Mouse (Mus musculus): Measurements from ENCODE around the gene Zc3h10. TPM values are rescaled to one million over a fixed set of nuclear protein-coding genes. Genes with fewer than 3 reads are reported as not detected.
"Not testable (repeated sequence)": the region's sequence is repeated elsewhere in the genome, so short reads cannot be mapped to it uniquely, and the experiment has no call there.

The Zc3h10 gene
- polyA plus RNA-seq, 1 experiment from 2014 or later = 12.8 TPM

DNA sequence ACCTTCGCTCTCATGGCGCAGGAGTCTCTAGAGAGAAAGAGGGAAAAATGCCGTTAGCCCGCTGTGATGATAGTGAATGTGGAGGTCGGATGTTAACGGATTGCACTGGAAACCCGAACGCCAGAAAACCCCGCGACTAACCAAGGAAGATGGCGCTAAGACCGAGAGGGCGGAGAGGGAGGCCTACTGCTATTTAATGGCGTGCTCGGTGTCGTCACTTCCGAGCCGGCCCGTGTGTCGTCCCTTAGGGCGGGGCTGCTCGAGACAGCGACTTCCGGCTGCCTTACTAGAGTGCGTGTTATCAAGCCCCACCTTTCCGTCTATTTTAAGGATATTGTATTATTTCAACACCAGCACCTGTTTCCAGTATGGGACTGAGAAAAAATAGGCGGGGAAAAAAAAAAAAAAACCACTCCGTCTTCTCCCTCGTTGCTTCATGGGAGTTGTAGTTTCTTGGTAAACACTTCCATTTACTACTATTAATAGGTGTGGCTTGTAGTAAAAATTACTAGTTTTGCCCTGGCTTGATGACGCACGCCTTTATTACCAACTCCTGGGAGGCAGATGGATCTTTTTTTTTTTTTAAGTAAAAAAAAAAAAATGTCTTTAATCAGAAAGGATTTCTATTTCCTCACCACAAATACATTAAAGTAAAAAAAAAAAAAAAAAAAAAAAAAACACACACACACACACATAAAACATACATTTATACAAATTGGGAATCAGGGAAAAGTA is 1.5 kb upstream of the Zc3h10 start, which contains the start of gene Rpl41:
Gene Rpl41, minus strand, starts transcription at position 359 of the 735 bp plus-strand sequence.
- Histone ChIP-seq H3K27ac (peak within 1 kb of the TSS; percentile 96), H3K4me3 (peak within 1 kb of the TSS; percentile 80), H3K27me3 (ENCODE audit: insufficient read depth, poor library complexity, severe bottlenecking) (no peaks in the 10 kb centered on the region), H3K9me3 (no peaks in the 10 kb centered on the region), H3K4me1 (peaks cover 4% of the 10 kb centered on the region), H3K36me3 (peaks cover 17% of the 10 kb centered on the region)
- WGBS = under 1% methylated on average over 31 of the region's 31 CpGs
- DNase-seq (ENCODE audit: low spot score) = peak; percentile 98

- DNase-seq (ENCODE audit: low spot score) = peak; percentile 78
- H3K27ac ChIP-seq = peak overlapping the region; percentile 96
- not testable (repeated sequence) for H3K9me3 ChIP-seq; H3K27me3 ChIP-seq (ENCODE audit: insufficient read depth, poor library complexity, severe bottlenecking)
- peak overlapping the region; percentile 80 for H3K4me3 ChIP-seq
- H3K36me3 ChIP-seq = peaks cover 26% of the 10 kb centered on the region
- whole genome bisulfite sequencing = under 1% methylated on average over 30 of the region's 30 CpGs
- H3K4me1 ChIP-seq = peaks cover 13% of the 10 kb centered on the region
These were observed 647 bp upstream of the Zc3h10 start for GRCm38 (mm10) chr10:128548051-128548791.

DNA sequence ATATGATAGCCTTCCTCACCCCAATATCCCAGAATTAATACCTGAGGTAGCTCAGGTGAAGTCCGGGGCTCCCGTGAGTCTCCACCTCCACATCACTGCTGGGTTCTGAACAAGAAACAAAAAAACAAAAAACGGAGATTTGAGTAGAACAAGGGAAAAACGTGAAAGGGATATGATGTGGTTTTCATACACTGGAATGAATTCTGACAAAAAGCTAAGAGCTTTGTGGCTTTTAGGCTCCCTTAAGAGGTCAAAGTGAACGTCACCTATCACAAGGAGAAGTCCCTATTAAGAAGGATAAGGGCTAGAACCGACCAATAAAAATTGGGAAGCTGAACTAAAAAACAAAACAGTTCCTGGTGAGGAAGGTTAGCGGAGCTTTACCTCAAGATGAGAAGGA is 787 bp downstream of the Zc3h10 start:
- Histone ChIP-seq H3K4me1 (peaks cover 17% of the 10 kb centered on the region), H3K4me3 (peak overlapping the region; percentile 80), H3K27ac (peak overlapping the region; percentile 90), H3K36me3 (peaks cover 39% of the 10 kb centered on the region), H3K9me3 (no peaks in the 10 kb centered on the region), H3K27me3 (ENCODE audit: insufficient read depth, poor library complexity, severe bottlenecking) (no peaks in the 10 kb centered on the region)
- 26% methylated on average over 7 of the region's 7 CpGs for WGBS
- DNase-seq (ENCODE audit: low spot score) = no peak

DNA sequence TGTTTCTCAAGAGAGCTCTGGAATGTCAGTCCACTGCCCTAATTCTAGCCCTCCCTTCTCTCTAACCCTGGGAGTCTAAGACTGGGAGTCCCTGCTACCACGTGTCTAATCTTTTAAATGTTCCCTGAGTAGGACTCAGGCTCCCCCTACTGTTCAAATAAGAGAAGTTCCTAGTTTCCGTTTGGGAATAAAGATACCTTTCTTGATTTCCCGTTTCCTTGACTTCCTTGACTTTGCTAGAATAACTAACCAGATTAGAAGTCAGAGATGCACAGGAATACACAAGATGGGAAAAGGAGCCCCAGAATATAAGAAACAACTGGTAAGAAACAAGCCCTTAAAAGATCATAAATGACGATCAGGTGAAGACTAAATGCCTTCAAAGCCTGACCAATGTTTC is 1.2 kb downstream of the Zc3h10 start:
- Histone ChIP-seq H3K36me3 (peaks cover 42% of the 10 kb centered on the region), H3K27me3 (ENCODE audit: insufficient read depth, poor library complexity, severe bottlenecking) (no peaks in the 10 kb centered on the region), H3K9me3 (no peaks in the 10 kb centered on the region), H3K27ac (peak overlapping the region; percentile 90), H3K4me3 (peak overlapping the region; percentile 80), H3K4me1 (peaks cover 17% of the 10 kb centered on the region)
- whole genome bisulfite sequencing = 16% methylated on average over 4 of the region's 4 CpGs
- no peak for DNase-seq (ENCODE audit: low spot score)

DNA sequence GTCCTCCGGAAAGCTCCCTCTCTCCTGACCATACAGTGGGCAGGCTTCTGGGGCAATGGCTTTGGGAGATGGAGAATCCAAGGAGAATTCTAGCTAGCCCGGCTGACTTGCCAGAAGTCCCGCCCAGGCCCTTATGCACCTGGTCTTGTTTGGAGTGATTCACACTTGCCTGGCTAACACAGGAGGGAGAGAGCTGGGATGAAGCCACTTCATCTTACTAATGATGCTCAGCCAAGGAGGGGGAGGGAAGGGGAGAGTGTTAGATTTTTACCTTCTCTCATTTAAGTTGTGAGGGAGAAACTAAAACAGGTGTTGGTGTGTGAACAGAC is 2.0 kb downstream of the Zc3h10 start:
- peaks cover 42% of the 10 kb centered on the region for H3K36me3 ChIP-seq
- H3K4me1 ChIP-seq = peaks cover 17% of the 10 kb centered on the region
- no peak for DNase-seq (ENCODE audit: low spot score)
- no peak overlapping the region for H3K27ac ChIP-seq
- H3K27me3 ChIP-seq (ENCODE audit: insufficient read depth, poor library complexity, severe bottlenecking) = no peaks in the 10 kb centered on the region
- H3K9me3 ChIP-seq = no peaks in the 10 kb centered on the region
- WGBS = 85% methylated on average over 3 of the region's 3 CpGs
- no peak overlapping the region for H3K4me3 ChIP-seq

DNA sequence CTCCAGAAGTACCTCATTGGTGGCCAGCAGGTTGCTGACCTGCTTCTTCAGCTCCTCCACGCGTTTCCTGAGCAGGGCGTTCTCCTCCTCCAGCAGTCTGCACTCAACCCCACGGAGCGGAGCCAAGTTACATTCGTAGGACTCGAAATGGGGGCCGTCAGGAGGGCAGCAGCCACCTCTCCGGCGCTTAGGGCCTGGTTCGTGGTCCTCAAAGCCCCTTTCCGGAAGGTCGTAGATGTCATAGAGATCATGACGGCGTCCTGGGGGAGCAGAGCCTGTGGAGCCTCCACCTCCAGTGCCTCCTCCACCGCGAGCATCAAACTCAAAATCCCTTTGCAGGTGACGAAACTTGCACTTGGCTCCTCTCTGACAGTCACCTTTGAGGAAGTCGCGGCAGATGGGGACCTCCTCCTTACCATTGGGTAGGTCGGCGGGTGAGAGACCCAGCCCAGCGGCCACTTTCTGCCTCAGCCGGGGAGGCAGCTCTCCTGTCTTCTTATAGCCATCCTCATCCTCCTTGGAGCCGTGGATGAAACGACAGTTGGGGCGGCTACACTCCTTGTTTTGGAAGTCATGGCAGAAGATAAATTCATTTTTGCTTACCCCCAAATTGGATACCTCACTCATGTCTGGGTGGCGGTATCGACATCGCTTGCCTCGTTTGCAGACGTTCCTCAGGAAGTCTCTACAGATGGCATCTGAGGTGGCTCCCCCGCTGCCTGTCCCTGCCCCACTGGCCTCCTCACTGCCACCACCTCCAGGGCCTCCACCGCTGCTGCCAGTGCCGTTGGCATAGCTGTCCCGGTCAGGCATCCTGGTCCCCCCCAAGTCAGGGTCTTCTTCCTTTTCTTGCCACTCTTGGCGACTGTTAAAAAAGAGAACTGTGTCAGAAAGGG is 2.7 kb downstream of the Zc3h10 start:
- Histone ChIP-seq H3K27me3 (ENCODE audit: insufficient read depth, poor library complexity, severe bottlenecking) (no peaks in the 10 kb centered on the region), H3K27ac (0 out of 2 replicates have a peak overlapping the region, but pooled peaks have one; percentile 44), H3K4me1 (peaks cover 17% of the 10 kb centered on the region), H3K9me3 (no peaks in the 10 kb centered on the region), H3K36me3 (peaks cover 42% of the 10 kb centered on the region), H3K4me3 (no peak overlapping the region)
- no peak for DNase-seq (ENCODE audit: low spot score)
- WGBS = 94% methylated on average over 37 of the region's 37 CpGs

DNA sequence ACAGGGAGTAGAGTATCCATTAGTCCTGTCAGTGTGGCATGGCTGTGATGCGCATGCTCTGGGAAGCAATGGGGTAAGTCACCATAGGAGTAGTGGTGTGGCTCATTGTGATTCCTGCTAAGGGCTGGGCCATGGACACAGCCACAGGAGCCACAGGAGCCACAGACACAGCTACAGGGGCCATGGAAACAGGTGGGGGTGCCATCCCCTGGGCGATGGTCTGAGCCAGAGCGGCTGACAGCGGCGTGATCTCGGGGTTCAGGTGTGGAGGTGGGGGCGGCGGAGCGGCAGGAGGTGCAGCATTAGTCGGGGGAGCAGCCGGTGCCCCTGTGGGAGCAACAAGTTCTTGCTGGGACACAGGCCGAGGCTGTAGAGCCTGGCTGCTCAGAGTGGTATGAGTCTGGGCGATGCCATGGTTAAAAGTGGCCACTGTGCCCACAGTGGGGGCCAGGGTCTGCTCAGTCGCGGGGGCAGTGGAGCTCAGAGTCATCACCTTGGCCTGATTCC is 3.4 kb downstream of the Zc3h10 start:
- Histone ChIP-seq H3K36me3 (peaks cover 42% of the 10 kb centered on the region), H3K4me1 (peaks cover 17% of the 10 kb centered on the region), H3K9me3 (no peaks in the 10 kb centered on the region), H3K4me3 (no peak overlapping the region), H3K27me3 (ENCODE audit: insufficient read depth, poor library complexity, severe bottlenecking) (no peaks in the 10 kb centered on the region), H3K27ac (peak overlapping the region; percentile 44; the same call in 1 of the 2 replicates)
- no peak for DNase-seq (ENCODE audit: low spot score)
- 94% methylated on average over 15 of the region's 15 CpGs for WGBS

- 55% methylated on average over 2 of the region's 2 CpGs for WGBS
- Histone ChIP-seq H3K9me3 (no peaks in the 10 kb centered on the region), H3K27ac (peak overlapping the region; percentile 29; the same call in 1 of the 2 replicates), H3K27me3 (ENCODE audit: insufficient read depth, poor library complexity, severe bottlenecking) (no peaks in the 10 kb centered on the region), H3K4me3 (peak overlapping the region; percentile 15; the same call in 1 of the 2 replicates), H3K36me3 (peaks cover 42% of the 10 kb centered on the region), H3K4me1 (peaks cover 17% of the 10 kb centered on the region)
- DNase-seq (ENCODE audit: low spot score) = no peak
These were observed 4.5 kb downstream of the Zc3h10 start for GRCm38 (mm10) chr10:128543100-128543499.

DNA sequence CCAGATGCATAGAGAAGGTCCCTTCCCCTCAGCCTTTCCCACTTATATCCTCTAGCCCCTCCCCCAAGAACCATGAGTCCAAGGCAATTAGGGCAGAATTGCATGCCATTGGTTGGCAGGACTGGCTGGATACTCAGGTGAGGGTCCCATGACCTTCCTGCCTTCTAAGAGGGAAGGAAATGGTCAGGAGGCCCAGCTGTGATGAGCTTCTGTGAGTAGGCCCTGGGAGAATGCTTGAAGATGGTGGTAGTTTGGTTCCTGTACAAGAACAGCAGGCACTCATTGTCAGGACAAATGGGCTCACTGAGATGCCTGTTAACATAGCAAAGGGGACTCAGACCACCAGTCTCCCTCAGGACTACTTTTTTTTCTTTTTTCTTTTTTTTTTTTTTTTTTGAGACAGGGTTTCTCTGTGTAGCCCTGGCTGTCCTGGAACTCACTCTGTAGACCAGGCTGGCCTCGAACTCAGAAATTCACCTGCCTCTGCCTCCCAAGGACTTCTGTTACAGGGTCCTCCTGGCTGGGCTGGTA is 9.2 kb downstream of the Zc3h10 start:
- Histone ChIP-seq H3K4me3 (no peak overlapping the region), H3K27ac (no peak overlapping the region), H3K27me3 (ENCODE audit: insufficient read depth, poor library complexity, severe bottlenecking) (no peaks in the 10 kb centered on the region), H3K9me3 (no peaks in the 10 kb centered on the region), H3K36me3 (peaks cover 18% of the 10 kb centered on the region), H3K4me1 (peaks cover 7% of the 10 kb centered on the region)
- DNase-seq (ENCODE audit: low spot score) = no peak
- 80% methylated on average over 1 of the region's 1 CpGs for WGBS

GRCm38 (mm10) chr10:128536266-128536940 is 11.2 kb downstream of the Zc3h10 start:
- H3K4me1 ChIP-seq = no peaks in the 10 kb centered on the region
- 16% methylated on average over 18 of the region's 18 CpGs for WGBS

DNA sequence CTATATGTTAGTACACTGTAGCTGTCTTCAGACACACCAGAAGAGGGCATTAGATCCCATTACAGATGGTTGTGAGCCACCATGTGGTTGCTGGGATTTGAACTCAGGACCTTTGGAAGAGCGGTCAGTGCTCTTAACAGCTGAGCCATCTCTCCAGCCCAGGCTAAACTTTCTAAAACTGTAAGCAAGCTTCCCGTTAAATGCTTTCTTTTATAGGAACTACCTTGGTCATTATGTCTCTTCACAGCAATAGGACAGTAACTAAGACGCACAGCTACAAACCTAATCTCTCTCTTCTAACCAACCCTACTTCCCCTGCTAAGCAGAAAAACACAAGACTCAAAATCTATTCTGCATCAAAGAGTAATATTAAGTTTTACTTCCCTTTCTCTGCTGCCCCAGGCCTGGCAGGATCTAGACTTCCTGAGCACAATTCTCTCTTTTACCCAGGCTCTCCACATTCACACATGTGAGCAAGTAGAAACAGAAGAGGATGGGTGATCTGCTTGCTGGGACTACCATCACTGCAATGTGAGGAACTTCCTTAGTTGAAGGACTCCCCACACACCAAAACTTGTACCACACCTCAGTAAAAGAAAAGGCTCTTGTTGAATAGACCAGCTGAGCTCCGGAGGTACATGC is 11.8 kb downstream of the Zc3h10 start:
- no peaks in the 10 kb centered on the region for H3K9me3 ChIP-seq
- WGBS = 74% methylated on average over 4 of the region's 4 CpGs
- H3K4me3 ChIP-seq = peak overlapping the region; percentile 41
- peak overlapping the region; percentile 78; the same call in 1 of the 2 replicates for H3K27ac ChIP-seq
- no peaks in the 10 kb centered on the region for H3K27me3 ChIP-seq (ENCODE audit: insufficient read depth, poor library complexity, severe bottlenecking)
- no peaks in the 10 kb centered on the region for H3K4me1 ChIP-seq
- DNase-seq (ENCODE audit: low spot score) = no peak
- no peaks in the 10 kb centered on the region for H3K36me3 ChIP-seq

More at GRCm38 (mm10) chr10:128536266-128536940, 11.2 kb downstream of the Zc3h10 start:
- Histone ChIP-seq H3K4me3 (peak overlapping the region; percentile 41), H3K27me3 (ENCODE audit: insufficient read depth, poor library complexity, severe bottlenecking) (no peaks in the 10 kb centered on the region), H3K9me3 (no peaks in the 10 kb centered on the region), H3K27ac (peak overlapping the region; percentile 78), H3K36me3 (0 out of 2 replicates have a peak, but pooled peaks cover under 1% of the 10 kb centered on the region)
- peak; percentile 96 for DNase-seq (ENCODE audit: low spot score)

All from heart, embryonic 10.5 days (tissue).